Mouse (Mus musculus): Measurements from ENCODE around the gene Ly6g6d. TPM values are rescaled to one million over a fixed set of nuclear protein-coding genes. Genes with fewer than 3 reads are reported as not detected.
"Not testable (repeated sequence)": the region's sequence is repeated elsewhere in the genome, so short reads cannot be mapped to it uniquely, and the experiment has no call there.

The Ly6g6d gene
- polyA plus RNA-seq, 1 experiment from 2014 or later: 1.5 TPM

DNA sequence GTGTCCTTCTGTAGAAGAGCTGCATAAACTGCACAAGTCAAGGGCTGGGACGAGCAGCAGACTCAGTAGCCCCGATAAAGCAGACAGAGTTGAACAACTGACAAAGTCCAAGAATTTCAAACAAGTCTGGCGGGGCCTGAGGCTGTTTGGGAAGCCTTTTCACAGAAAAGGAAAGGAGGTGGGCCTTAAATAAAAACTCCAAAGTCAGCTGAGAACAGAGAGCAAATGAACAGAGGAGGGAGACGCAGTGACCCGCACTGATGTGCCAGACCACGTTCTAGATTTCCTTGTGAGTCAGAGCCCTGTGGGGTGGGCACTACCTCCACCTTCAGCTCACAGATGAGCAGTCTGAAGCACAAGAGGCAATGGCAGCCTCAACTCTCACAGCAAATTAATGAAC lies 43.0 kb downstream of the Ly6g6d start:
- Histone ChIP-seq H3K27ac (ENCODE audit: low read depth, low read length) (no peak overlapping the region), H3K36me3 (ENCODE audit: control insufficient read depth, insufficient read depth, low read length) (no peaks in the 10 kb centered on the region), H3K27me3 (ENCODE audit: control insufficient read depth, insufficient read depth, low read length) (no peaks in the 10 kb centered on the region), H3K4me1 (ENCODE audit: control insufficient read depth, insufficient read depth, low read length) (no peaks in the 10 kb centered on the region; the same call in 1 of the 2 replicates), H3K9me3 (ENCODE audit: control insufficient read depth, low read length) (no peaks in the 10 kb centered on the region), H3K4me2 (no peak overlapping the region), H3K9ac (ENCODE audit: low read length) (no peak overlapping the region), H3K4me3 (ENCODE audit: low read depth, low read length) (no peak overlapping the region)
- 77% methylated on average over 6 of the region's 6 CpGs for WGBS
- ATAC-seq (ENCODE audit: low FRiP score) (no peak), DNase-seq (ENCODE audit: low spot score, missing footprints) (no peak)

DNA sequence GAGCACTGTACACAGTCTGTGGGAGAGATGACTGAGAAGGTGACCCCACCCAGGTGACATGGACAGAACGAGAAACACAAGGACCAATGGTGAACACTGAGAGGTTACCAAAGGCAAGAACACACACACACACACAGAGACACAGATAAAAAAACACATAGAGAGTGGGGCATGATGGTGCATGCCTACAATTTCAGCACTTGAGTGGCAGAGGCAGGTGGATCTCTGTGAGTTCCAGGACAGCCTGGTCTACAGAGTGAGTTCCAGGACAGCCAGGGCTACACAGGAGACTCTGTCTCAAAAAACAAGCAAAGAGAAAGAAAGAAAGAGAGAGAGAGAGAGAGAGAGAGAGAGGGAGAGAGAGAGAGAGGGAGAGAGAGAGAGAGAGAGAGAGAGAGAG lies 44.2 kb downstream of the Ly6g6d start:
- 86% methylated on average over 1 of the region's 1 CpGs for WGBS

DNA sequence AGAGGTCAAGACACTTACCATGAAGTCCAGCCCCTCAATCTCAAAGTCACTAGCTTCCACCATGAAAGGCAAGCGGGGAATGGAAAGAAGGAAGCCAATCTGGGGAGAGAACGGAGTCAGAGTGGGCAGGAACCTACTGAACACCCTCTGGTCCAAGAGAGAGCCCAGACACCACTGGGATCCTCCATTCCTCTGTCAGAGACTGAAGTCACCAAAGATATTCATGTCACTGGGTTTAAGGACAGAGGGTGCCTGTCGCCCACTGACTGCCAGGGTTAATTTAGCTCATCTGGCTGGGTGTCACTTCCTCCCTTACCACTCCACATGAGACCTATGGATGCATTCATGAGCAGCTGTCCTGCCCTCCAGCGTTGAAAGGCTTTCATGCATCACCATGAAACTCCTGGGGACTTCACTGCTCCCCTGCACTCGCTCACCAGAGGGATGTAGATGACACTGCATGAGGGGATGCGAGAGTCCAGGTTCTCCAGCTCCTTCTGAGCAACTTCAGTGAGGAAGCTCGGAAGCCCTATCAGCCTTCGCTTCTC lies 45.5 kb downstream of the Ly6g6d start:
- Histone ChIP-seq H3K9ac (ENCODE audit: low read length) (no peak overlapping the region), H3K4me3 (ENCODE audit: low read depth, low read length) (no peak overlapping the region), H3K27me3 (ENCODE audit: control insufficient read depth, insufficient read depth, low read length) (no peaks in the 10 kb centered on the region), H3K9me3 (ENCODE audit: control insufficient read depth, low read length) (no peaks in the 10 kb centered on the region), H3K27ac (ENCODE audit: low read depth, low read length) (no peak overlapping the region), H3K36me3 (ENCODE audit: control insufficient read depth, insufficient read depth, low read length) (no peaks in the 10 kb centered on the region), H3K4me2 (no peak overlapping the region), H3K4me1 (ENCODE audit: control insufficient read depth, insufficient read depth, low read length) (peaks cover 6% of the 10 kb centered on the region)
- ATAC-seq (ENCODE audit: low FRiP score) (no peak), DNase-seq (ENCODE audit: low spot score, missing footprints) (no peak)
- 74% methylated on average over 8 of the region's 8 CpGs for WGBS

More for the DNA sequence above, 44.2 kb downstream of the Ly6g6d start:
- not testable (repeated sequence) for H3K4me2 ChIP-seq; H3K4me1 ChIP-seq (ENCODE audit: control insufficient read depth, insufficient read depth, low read length); H3K4me3 ChIP-seq (ENCODE audit: low read depth, low read length); H3K27ac ChIP-seq (ENCODE audit: low read depth, low read length); H3K36me3 ChIP-seq (ENCODE audit: control insufficient read depth, insufficient read depth, low read length); ATAC-seq (ENCODE audit: low FRiP score); H3K9me3 ChIP-seq (ENCODE audit: control insufficient read depth, low read length); DNase-seq (ENCODE audit: low spot score, missing footprints); H3K9ac ChIP-seq (ENCODE audit: low read length); H3K27me3 ChIP-seq (ENCODE audit: control insufficient read depth, insufficient read depth, low read length)

- ATAC-seq (ENCODE audit: low FRiP score): no peak
- no peaks in the 10 kb centered on the region for H3K36me3 ChIP-seq (ENCODE audit: control insufficient read depth, insufficient read depth, low read length)
Measured at GRCm38 (mm10) chr17:35031880-35032279, 46.0 kb downstream of the Ly6g6d start.

DNA sequence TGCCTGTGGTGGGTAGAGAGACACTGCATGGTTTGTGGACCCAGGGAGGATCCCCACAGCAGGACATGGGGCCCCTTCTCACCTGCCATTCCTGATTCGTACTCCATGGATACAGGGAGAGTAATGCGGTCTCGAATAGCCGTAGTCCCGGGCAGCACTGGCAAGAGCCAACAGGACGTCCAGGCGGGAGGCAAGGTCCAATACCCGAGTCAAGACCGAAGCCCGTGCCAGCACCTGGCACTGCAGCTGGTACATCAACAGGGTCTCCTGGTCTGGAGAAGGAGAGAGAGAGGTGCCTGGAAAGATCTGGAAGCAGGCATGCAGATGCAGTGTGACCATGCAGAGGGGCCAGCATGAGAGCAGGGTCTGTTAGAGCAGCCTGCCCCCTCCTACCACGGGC lies 46.6 kb downstream of the Ly6g6d start:
- no peak overlapping the region for H3K27ac ChIP-seq (ENCODE audit: low read depth, low read length)
- no peak for ATAC-seq (ENCODE audit: low FRiP score)
- no peak for DNase-seq (ENCODE audit: low spot score, missing footprints)
- no peaks in the 10 kb centered on the region for H3K36me3 ChIP-seq (ENCODE audit: control insufficient read depth, insufficient read depth, low read length)
- H3K4me2 ChIP-seq: no peak overlapping the region
- no peak overlapping the region for H3K9ac ChIP-seq (ENCODE audit: low read length)
- H3K27me3 ChIP-seq (ENCODE audit: control insufficient read depth, insufficient read depth, low read length): no peaks in the 10 kb centered on the region
- WGBS: 91% methylated on average over 11 of the region's 11 CpGs
- no peaks in the 10 kb centered on the region for H3K9me3 ChIP-seq (ENCODE audit: control insufficient read depth, low read length)
- no peak overlapping the region for H3K4me3 ChIP-seq (ENCODE audit: low read depth, low read length)
- peaks cover 9% of the 10 kb centered on the region for H3K4me1 ChIP-seq (ENCODE audit: control insufficient read depth, insufficient read depth, low read length)

More at GRCm38 (mm10) chr17:35031880-35032279, 46.0 kb downstream of the Ly6g6d start:
- Histone ChIP-seq H3K4me2 (no peak overlapping the region), H3K27me3 (ENCODE audit: control insufficient read depth, insufficient read depth, low read length) (no peaks in the 10 kb centered on the region), H3K4me3 (ENCODE audit: low read depth, low read length) (no peak overlapping the region), H3K9ac (ENCODE audit: low read length) (no peak overlapping the region), H3K4me1 (ENCODE audit: control insufficient read depth, insufficient read depth, low read length) (peaks cover 9% of the 10 kb centered on the region), H3K27ac (ENCODE audit: low read depth, low read length) (no peak overlapping the region), H3K9me3 (ENCODE audit: control insufficient read depth, low read length) (no peaks in the 10 kb centered on the region)
- 87% methylated on average over 7 of the region's 7 CpGs for WGBS
- no peak for DNase-seq (ENCODE audit: low spot score, missing footprints)

- peaks cover 9% of the 10 kb centered on the region for H3K4me1 ChIP-seq (ENCODE audit: control insufficient read depth, insufficient read depth, low read length)
- peak overlapping the region; percentile 35; the same call in 1 of the 2 replicates for H3K27ac ChIP-seq (ENCODE audit: low read depth, low read length)
- ATAC-seq (ENCODE audit: low FRiP score) (peak; percentile 49), DNase-seq (ENCODE audit: low spot score, missing footprints) (no peak)
- H3K9ac ChIP-seq (ENCODE audit: low read length): peak overlapping the region; percentile 27; the same call in 1 of the 2 replicates
- WGBS: 31% methylated on average over 19 of the region's 19 CpGs
- no peak overlapping the region for H3K4me3 ChIP-seq (ENCODE audit: low read depth, low read length)
- H3K9me3 ChIP-seq (ENCODE audit: control insufficient read depth, low read length): no peaks in the 10 kb centered on the region
- no peaks in the 10 kb centered on the region for H3K27me3 ChIP-seq (ENCODE audit: control insufficient read depth, insufficient read depth, low read length)
- H3K4me2 ChIP-seq: 0 out of 2 replicates have a peak overlapping the region, but pooled peaks have one; percentile 8
- H3K36me3 ChIP-seq (ENCODE audit: control insufficient read depth, insufficient read depth, low read length): no peaks in the 10 kb centered on the region
Measured at GRCm38 (mm10) chr17:35029691-35030532, 48.0 kb downstream of the Ly6g6d start.

GRCm38 (mm10) chr17:35028315-35028714 lies 49.5 kb downstream of the Ly6g6d start:
- H3K27ac ChIP-seq (ENCODE audit: low read depth, low read length): no peak overlapping the region
- H3K4me1 ChIP-seq (ENCODE audit: control insufficient read depth, insufficient read depth, low read length): peaks cover 9% of the 10 kb centered on the region
- H3K36me3 ChIP-seq (ENCODE audit: control insufficient read depth, insufficient read depth, low read length): no peaks in the 10 kb centered on the region
- H3K9me3 ChIP-seq (ENCODE audit: control insufficient read depth, low read length): no peaks in the 10 kb centered on the region
- ATAC-seq (ENCODE audit: low FRiP score) (no peak), DNase-seq (ENCODE audit: low spot score, missing footprints) (no peak)
- 79% methylated on average over 2 of the region's 2 CpGs for WGBS
- H3K4me3 ChIP-seq (ENCODE audit: low read depth, low read length): no peak overlapping the region
- H3K4me2 ChIP-seq: no peak overlapping the region
- no peak overlapping the region for H3K9ac ChIP-seq (ENCODE audit: low read length)
- H3K27me3 ChIP-seq (ENCODE audit: control insufficient read depth, insufficient read depth, low read length): no peaks in the 10 kb centered on the region

DNA sequence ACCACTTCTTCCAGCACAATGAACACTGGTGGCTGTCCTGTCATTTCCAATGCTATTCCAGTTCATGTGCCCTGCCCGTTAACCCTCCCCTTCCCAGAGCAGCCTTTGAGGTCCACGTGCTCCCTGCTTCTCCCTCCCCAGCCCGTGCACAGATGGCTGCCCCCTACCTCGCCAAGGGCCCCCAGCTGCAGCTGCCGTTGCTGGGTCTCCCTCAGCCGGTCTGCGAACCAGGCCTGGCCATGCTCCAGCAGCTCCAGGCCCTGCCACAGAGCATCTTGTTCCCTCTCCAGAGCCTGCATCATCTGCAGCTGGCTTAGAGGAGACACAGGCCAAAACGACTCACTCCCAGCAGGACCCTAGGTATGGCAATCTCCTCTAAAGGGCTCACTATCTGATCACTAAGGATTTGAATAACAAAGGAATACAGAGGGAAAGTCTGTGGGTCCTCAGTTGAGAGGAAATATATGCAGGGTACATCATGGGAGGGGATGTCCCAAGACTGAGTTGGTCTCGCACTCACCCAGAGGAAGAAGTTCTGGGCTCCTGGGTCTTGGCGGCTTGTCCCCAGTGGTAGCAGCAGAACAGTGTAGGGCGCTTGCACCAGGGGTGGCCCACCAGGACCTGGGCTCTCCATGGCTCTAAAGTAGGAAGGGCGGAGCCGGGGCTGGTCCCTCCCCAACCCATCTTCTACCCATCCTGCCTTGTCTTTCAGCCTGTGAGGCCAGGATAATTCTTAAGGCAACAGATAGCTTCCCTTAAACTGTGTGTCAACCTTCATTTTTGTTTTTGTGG lies 50.4 kb downstream of the Ly6g6d start, which contains the start of gene Sapcd1:
TSS of gene Sapcd1 (minus strand) at position 740 of the 792 bp plus-strand sequence.
- Histone ChIP-seq H3K4me1 (ENCODE audit: control insufficient read depth, insufficient read depth, low read length) (peaks cover 9% of the 10 kb centered on the region), H3K27ac (ENCODE audit: low read depth, low read length) (peak within 1 kb of the TSS; percentile 64; the same call in 1 of the 2 replicates), H3K9me3 (ENCODE audit: control insufficient read depth, low read length) (no peaks in the 10 kb centered on the region), H3K27me3 (ENCODE audit: control insufficient read depth, insufficient read depth, low read length) (no peaks in the 10 kb centered on the region), H3K4me2 (peak within 1 kb of the TSS; percentile 28), H3K36me3 (ENCODE audit: control insufficient read depth, insufficient read depth, low read length) (no peaks in the 10 kb centered on the region), H3K9ac (ENCODE audit: low read length) (peak within 1 kb of the TSS; percentile 49; the same call in 1 of the 2 replicates), H3K4me3 (ENCODE audit: low read depth, low read length) (no peak within 1 kb of the TSS)
- 29% methylated on average over 13 of the region's 13 CpGs for WGBS
- DNase-seq (ENCODE audit: low spot score, missing footprints): no peak
- ATAC-seq (ENCODE audit: low FRiP score): peak; percentile 64
